Mouse (Mus musculus): ENCODE measurements around the gene Dock4.
"Not testable (repeated sequence)": the region's sequence is repeated elsewhere in the genome, so short reads cannot be mapped to it uniquely, and the experiment has no call there.

Dock4 gene

DNA sequence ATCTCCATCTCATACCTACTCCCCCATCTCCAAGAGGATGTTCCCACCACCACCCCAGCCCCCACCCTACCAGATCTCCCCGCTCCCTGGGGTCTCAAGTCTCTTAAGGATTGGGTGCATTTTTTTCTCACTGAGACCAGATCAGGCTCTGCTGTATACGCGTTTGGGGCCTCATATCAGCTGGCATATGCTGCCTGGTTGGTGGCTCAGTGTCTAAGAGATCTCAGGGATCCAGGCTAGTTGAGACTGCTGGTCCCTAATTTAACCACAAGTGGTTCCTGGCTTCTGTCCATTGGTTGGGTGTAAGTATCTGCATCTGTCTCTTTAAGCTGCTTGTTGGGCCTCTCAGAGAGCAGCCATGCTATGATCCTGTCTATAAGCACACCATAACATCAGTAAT is 427.0 kb downstream of the Dock4 start:
- no peak for DNase-seq (ENCODE audit: low read depth, low spot score)

DNA sequence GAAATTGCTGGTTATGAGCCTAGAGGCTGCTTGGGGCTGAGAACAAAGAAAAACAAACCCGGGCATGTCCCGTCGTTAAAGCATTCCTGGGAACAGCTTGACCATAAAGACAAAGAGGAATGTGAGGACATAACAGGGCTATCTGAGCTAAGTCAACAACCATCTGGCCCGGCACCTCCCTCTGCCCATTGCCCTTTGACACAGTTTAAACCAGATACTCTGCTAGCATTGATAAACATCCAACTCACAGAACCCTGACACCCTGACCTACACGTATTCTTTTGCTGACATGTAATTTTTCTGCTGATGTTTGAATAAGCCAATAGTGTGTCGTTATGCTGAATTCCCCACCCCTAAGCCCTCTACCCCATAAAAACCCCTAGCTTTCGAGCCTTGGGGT is 427.5 kb downstream of the Dock4 start:
- not testable (repeated sequence) for DNase-seq (ENCODE audit: low read depth, low spot score)

DNA sequence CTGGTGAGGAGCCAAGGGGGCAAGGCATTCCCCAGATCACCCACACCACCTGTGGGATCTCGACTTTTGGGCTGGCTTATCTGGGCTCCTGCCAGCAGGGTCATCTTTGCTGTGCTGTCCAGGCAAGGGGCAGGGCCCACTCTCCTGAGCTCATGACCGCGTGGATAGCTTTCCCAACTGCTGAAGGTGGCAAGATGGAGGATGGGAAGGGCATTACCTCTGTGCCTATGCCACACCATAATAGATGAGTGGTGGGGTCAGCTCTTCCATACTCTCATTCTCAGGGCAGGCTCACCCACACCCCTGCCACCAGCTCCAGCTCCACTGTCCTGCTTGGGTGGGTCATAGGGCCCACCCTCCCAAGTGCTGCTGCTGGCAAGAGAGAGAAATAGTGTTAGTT is 439.2 kb downstream of the Dock4 start:
- no peak for DNase-seq (ENCODE audit: low read depth, low spot score)

DNA sequence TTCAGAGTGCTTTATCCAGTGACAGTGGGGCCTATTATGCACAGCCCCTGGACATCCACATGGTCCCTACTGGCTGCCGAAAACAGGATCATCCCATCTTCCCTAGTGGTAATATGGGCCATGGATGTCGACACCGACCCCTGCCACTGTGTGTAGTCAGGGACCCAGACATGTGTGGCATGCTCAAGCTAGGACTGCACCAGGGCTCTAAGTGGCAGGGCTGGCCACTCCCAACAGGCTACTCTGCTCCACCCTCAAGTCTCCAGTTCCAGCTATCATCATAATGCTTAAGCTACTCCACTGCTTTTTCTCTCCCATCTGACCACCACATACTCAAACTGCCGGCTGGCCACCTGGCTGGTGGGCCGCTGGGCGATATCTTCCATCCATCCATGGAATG is 439.6 kb downstream of the Dock4 start:
- DNase-seq (ENCODE audit: low read depth, low spot score) = no peak

DNA sequence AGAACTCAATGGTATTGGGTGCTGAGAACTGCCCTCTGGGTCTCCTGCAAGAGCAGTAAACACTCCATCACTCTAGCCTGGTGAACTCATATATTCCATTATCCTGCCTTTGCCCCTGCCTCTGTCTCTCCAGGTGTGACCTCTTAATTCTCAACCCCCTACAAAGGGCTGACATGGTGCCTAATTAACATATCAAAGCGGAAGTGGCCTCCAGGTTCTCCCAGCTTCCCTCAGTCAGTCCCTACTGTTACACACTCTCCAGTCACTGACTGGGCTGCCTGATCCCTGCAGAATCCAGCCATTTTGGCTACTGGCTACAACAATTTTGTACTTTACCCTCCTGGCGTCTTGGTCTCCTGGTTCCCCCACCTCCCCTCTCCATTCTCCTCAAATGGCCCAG is 441.7 kb downstream of the Dock4 start:
- DNase-seq (ENCODE audit: low read depth, low spot score) = no peak

DNA sequence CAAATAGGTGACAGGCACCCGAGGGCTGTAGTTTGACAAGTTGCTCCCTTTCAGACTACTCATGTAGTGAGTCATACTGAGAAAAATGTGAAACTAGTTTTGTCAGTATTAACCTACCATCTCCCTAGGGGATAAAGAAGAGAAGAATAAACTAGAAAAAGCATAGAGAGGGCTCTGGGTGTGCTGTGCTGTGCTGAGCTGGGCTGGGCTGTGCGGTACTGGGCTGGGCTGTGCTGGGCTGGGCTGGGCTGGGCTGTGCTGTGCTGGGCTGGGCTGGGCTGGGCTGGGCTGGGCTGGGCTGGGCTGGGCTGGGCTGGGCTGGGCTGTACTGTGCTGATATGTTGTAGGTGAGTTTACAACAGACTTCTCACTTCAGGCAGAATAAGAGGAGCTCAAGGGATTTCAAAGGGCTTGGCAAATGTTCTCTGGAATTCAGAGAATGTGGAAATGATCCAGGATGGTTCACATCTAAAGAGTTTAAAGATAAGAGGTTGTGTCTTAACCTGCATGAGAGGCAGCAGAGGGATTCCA is 442.6 kb downstream of the Dock4 start:
- DNase-seq (ENCODE audit: low read depth, low spot score) = no peak

DNA sequence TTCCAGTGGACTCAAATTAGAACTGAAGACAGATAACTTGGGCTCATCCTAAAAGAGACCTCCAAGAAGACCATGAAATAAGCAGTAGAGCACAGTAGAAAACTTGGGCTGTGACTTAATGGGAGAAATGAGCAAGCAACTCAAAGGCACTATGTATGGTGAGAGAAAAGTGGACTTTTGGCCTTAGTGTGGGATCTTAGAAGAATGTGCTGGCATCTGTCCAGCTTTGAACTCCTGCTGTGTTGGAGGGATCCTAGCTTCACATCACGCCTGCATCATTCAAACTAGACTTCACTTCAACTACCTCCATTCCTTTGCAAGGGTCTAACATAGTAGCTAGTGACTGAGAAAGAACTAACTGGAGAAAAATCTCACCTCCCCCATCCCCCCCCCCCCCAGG is 443.1 kb downstream of the Dock4 start:
- DNase-seq (ENCODE audit: low read depth, low spot score) = no peak

DNA sequence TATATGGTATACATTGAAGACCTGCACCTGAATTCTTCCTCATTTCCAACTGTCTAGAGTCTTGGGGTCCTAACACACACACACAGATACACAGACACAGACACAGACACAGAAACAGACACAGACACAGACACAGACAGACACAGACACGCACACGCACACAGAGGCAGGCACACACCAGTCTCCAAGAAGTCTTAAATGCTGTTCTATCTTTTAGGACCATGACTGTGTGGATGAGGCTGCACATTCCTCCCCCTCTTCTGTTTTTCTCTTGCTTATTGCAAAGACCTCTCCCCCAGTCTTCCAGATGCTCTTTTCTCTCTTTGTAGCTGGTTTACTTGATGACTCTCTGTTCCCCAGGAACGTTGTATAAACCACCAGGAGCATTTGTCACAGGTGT is 443.8 kb downstream of the Dock4 start:
- DNase-seq (ENCODE audit: low read depth, low spot score) = no peak

DNA sequence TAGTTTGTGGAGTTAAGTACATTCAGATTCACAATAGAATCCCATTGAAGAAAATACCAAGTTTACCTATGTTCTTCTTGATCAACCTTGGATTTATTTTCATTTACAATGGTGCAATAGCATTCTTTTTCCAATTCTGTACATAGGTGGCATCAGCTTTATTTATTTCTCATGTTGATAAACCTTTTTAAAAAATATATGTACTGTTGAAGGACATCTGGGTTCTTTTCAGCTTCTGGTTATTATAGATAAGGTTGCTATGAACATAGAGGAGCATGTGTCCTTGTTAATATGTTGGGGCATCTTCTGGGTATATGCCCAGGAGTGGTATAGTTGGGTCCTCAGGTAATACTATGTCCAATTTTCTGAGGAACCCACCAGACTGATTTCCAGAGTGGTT is 445.4 kb downstream of the Dock4 start:
- no peak for DNase-seq (ENCODE audit: low read depth, low spot score)

DNA sequence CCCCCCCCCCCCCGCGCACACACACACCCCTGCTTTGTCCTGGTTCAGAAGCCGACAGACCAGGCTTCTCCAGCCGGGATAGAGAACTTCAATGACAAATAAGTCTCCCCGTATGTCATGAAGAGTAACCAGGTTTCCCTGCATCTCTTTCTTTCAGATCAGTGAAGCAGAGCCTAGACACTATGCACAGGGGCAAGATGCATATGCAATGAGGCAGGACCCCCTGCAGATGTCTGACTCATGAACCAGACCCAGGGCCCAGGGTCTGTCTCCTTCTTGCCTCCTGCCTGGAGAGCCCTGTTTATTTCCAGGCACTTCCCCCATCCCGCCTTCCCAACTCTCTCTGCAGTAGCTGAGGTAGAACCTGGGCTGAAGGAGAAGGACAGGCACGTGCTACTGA is 448.0 kb downstream of the Dock4 start:
- DNase-seq (ENCODE audit: low read depth, low spot score) = no peak

DNA sequence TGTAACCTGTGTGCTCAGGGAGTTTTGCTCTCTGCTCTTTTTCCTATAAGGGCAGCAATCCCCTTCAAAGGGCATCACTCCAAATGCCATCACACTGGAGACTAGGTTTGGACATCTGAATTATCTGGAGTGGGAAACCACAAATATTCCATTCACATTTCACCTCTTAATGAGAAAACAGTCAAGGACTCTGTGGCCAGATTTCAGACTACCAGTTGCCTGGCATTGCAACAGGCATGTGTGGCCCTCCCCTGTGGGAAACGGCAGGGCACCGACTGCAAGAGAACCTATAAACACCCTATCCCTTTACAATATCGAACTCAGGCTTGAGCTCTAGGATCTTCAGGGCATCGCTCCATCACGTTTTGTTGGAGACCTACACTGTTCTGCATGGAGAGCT is 448.9 kb downstream of the Dock4 start:
- DNase-seq (ENCODE audit: low read depth, low spot score) = no peak

All from retina, adult 2 months (tissue).